Mouse (Mus musculus): ENCODE results near the gene Tbc1d32. TPM values are rescaled to one million over a fixed set of nuclear protein-coding genes. Genes with fewer than 3 reads are reported as not detected.

Gene Tbc1d32
- polyA plus RNA-seq, 1 experiment, result 1.4 TPM

- TF ChIP-seq CTCF (IDR thresholded peaks at IDR 0.05; ENCODE audit: control insufficient read depth, insufficient read depth, low read length) (no peak), POLR2A (IDR thresholded peaks at IDR 0.05; ENCODE audit: borderline replicate concordance, control insufficient read depth, low read depth, low read length) (no peak)
- H3K4me1 ChIP-seq (ENCODE audit: control insufficient read depth, insufficient read depth, low read length), result no peaks in the 10 kb centered on the region
- H3K4me3 ChIP-seq (replicated peaks; ENCODE audit: control insufficient read depth, low read depth, low read length), result no peak overlapping the region
- H3K27ac ChIP-seq (ENCODE audit: control insufficient read depth, insufficient read depth, low read depth, low read length, poor library complexity), result no peak overlapping the region
Observed at GRCm38 (mm10) chr10:56025400-56025799, 203.1 kb downstream of the Tbc1d32 start.

DNA sequence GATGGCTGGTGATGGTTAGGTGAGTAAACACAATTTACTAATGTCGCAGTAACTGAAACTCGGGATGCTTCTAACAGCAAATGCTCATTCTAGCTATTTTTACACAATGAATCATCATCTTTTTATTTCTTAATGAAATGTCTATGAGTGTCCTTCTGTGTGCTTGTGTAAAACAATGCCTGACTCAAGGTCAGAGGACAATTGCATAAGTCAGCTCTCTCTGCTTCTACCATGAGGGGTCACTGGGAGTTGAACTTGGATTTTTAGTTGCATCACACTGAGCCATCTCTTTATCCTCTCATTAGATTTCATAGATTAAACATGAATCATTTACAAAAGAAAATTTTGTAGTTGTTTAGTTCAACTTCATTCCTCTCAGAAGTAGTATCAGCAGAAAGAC is 203.9 kb downstream of the Tbc1d32 start:
- Histone ChIP-seq H3K4me3 (replicated peaks; ENCODE audit: control insufficient read depth, low read depth, low read length) (no peak overlapping the region), H3K4me1 (ENCODE audit: control insufficient read depth, insufficient read depth, low read length) (no peaks in the 10 kb centered on the region), H3K27ac (ENCODE audit: control insufficient read depth, insufficient read depth, low read depth, low read length, poor library complexity) (no peak overlapping the region)
- TF ChIP-seq POLR2A (IDR thresholded peaks at IDR 0.05; ENCODE audit: borderline replicate concordance, control insufficient read depth, low read depth, low read length), result no peak
- TF ChIP-seq CTCF (IDR thresholded peaks at IDR 0.05; ENCODE audit: control insufficient read depth, insufficient read depth, low read length), result no peak
- 93% methylated on average over 2 of the region's 2 CpGs for WGBS

DNA sequence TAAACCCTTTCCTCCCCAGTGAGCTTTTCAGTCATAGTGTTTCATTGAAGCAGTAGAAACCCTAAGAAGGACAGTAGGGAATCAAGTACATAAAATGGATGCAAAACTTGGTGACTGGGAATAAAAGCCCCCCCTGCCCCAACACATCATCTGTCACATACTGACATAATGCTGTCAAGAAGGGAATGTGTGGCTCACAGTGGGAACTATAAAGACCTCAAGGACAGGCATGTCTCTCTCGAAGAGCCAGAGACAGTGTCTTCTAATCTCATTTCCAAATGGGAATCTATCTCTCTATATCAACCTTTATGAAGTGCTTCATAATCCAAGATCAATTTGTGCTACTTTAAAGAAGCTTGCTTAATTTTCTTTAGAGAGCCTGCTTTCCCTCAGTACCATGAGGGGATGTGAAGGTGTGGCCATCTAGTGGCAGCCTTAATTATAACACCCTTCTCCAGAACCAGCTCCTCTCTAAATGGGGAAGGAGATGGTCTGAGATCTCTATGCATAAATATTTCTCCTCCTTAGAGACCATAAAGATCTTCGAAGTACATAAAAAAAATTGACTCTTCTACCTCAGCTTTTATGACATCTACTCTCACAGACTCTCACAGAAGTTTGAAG is 248.5 kb downstream of the Tbc1d32 start:
- 33% methylated on average over 2 of the region's 2 CpGs for WGBS
- H3K27ac ChIP-seq (ENCODE audit: control insufficient read depth, insufficient read depth, low read depth, low read length, poor library complexity), result no peak overlapping the region
- TF ChIP-seq POLR2A (IDR thresholded peaks at IDR 0.05; ENCODE audit: borderline replicate concordance, control insufficient read depth, low read depth, low read length), result no peak
- no peak for TF ChIP-seq CTCF (IDR thresholded peaks at IDR 0.05; ENCODE audit: control insufficient read depth, insufficient read depth, low read length)
- H3K4me1 ChIP-seq (ENCODE audit: control insufficient read depth, insufficient read depth, low read length), result no peaks in the 10 kb centered on the region
- no peak overlapping the region for H3K4me3 ChIP-seq (replicated peaks; ENCODE audit: control insufficient read depth, low read depth, low read length)

DNA sequence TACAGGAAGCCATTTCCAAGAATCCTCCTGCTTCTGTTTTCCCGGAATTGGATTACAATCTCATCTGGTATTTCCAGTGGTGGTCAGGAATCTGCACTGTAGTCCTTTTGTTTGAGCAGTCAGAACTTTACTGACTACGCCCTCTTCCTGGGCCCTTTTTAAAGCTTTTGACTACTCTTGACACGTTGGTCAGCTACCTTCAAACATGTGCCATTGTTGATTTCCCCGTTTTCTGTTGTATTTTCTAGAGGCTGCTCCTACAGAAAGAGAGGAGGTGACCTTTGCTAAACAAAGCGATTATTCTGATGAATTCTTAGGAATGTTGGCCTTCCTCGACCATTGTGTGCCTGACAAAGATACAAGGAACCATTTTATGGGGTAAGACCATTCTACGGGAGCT is 250.5 kb downstream of the Tbc1d32 start:
- Histone ChIP-seq H3K4me3 (replicated peaks; ENCODE audit: control insufficient read depth, low read depth, low read length) (no peak overlapping the region), H3K27ac (ENCODE audit: control insufficient read depth, insufficient read depth, low read depth, low read length, poor library complexity) (no peak overlapping the region), H3K4me1 (ENCODE audit: control insufficient read depth, insufficient read depth, low read length) (no peaks in the 10 kb centered on the region)
- 70% methylated on average over 7 of the region's 7 CpGs for WGBS
- TF ChIP-seq POLR2A (IDR thresholded peaks at IDR 0.05; ENCODE audit: borderline replicate concordance, control insufficient read depth, low read depth, low read length) (no peak), CTCF (IDR thresholded peaks at IDR 0.05; ENCODE audit: control insufficient read depth, insufficient read depth, low read length) (no peak)

Other genes starting within 250 kb of the Tbc1d32 start
- gene Msl3l2, start 121.8 kb downstream of the Tbc1d32 start, polyA plus RNA-seq (2011; ENCODE audit: insufficient read depth, insufficient read length, low replicate concordance, missing spikeins), result 0.75 TPM in 1 of 2 replicates, not detected in the other
- 16.2 and 25.4 TPM in 2 replicates for gene Gja1, start 148.6 kb upstream of the Tbc1d32 start, polyA plus RNA-seq (2011; ENCODE audit: insufficient read depth, insufficient read length, low replicate concordance, missing spikeins)